Mouse (Mus musculus) layer of hippocampus, adult 9-11 months (tissue): Measurements from ENCODE around the gene Xylt1.

Source experiments
- DNase-seq: peaks from one replicate; pipeline ENCODE4 v3.0.0; 2022

Gene Xylt1

DNA sequence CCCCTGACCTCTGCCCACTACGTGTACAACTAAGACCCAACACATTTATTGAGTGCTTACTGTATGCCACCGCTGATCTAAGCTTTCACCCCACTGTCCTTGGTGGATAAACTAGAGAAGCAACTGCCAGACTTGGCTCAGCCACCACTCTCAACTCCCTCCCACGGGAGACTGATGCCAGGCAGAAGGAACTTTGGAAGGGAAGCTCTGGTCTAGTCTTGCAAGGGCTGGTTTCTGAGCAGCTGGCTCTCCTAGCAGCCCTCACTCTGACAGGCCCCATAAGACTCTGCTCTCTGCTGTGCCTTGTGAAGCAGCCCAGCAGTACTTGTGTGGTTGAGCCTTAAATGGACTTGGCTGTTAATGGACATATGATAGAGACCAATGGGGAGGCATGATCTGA is 60.2 kb downstream of the Xylt1 start:
- DNase-seq, result peak; percentile 76

DNA sequence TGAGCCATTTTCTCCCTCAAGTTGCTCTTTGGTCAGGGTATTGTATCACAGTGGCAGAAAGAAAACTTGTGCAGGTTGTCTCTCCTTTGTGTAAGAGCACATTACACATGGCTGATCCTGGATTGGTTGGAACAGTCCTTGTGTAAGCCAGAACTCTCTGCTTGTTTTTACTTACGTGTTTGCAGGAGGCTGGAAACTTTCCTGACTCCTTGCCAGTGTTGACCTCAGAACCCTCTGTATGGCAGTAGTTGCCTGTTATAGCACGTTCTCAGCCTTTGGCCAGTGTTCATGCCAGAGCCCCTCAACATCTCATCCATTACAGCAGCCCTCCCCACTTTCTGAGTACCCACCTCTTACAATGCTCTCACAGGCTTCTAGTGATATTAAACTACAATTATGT is 61.9 kb downstream of the Xylt1 start:
- no peak for DNase-seq

DNA sequence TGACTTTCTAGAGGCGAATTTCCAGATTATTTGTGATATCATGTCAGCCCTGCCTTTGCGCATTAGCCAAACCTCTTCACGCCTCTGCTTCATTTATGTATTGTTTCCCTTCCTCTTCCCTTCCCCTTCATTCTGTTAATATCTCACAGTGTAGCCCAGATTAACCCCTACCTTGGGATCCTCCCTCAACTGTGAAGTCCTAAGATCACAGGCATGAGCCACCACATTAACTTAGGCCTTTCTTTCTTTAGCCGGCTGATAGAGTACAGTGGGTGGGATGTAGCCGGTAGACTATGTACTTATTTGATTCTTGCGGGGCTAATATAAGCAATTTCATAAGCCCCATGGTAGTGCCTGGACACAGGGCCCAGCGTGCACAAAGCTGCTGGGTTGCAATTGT is 62.4 kb downstream of the Xylt1 start:
- DNase-seq, result no peak

DNA sequence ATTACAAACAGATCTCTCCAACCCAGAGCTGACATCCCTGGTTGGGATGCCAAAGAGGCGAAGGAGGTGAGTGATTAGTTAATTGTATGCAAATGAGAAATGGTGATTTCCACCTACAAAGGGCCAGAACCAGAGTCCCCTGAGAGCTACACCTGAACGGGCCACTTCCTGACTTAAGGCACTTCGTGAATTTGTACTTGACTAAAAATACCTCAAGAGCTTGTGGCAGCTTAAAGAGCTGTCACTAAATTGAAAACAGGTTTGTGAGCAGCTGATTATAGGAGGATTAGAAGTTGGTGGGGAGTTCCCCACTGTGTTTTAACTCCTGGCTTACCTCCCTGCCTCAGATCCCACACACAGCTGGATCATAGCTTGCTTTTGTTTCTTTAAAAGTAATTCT is 64.7 kb downstream of the Xylt1 start:
- no peak for DNase-seq

DNA sequence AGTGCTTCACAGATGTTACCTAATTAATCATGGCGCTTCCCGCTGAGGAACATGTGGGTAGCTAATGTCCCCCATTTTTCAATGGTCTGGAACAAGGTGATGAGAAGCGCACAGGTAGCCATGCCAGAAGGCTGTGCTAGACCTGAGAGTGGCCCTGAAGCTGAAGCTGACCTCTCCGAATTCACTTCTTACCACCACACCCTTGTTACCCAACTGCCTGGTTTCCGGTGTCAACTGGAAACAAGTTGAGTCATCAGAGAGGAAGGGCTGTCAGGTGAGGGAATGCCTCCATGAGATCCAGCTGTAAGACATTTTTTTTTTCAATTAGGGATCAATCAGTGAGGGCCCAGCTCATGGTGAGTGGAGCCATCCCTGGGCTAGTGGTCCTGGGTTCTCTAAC is 68.8 kb downstream of the Xylt1 start:
- no peak for DNase-seq

DNA sequence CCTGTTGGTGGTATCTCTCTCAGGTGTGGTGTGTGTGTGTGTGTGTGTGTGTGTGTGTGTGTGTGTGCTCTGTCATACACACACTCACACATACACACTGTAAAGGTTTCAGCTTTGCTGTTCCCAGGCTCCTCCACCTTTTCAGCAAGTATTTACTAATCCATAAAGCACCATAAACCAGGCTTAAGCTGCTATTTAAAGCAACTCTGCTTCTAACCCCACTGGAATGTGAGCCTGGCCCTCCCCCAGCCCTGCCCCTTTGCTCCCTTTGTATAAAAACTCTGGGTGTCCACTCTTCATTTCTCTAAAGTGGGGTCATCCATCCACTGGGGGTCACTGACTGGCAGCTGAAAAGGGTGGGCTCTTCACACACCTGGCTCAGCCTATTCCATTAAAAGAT is 70.4 kb downstream of the Xylt1 start:
- DNase-seq, result no peak

DNA sequence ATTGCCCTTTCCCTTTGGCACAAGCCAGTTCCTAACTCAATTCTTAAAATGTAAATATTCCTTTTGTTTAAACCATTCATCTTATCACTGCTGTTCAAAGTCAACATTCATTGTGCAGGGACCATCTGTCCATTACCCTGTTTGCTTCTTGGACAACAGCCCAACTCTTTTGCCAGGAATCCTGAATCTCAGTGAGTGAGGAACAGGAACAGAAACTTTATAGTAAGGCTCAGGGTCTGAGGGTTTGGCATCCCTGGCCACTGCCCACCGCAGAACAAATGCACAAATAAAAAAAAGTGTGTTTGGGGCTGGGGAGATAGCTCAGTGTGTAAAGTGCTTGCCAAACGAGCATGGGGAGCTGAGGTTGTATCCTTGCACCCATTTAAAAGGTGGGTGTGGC is 71.5 kb downstream of the Xylt1 start:
- DNase-seq, result peak; percentile 43

DNA sequence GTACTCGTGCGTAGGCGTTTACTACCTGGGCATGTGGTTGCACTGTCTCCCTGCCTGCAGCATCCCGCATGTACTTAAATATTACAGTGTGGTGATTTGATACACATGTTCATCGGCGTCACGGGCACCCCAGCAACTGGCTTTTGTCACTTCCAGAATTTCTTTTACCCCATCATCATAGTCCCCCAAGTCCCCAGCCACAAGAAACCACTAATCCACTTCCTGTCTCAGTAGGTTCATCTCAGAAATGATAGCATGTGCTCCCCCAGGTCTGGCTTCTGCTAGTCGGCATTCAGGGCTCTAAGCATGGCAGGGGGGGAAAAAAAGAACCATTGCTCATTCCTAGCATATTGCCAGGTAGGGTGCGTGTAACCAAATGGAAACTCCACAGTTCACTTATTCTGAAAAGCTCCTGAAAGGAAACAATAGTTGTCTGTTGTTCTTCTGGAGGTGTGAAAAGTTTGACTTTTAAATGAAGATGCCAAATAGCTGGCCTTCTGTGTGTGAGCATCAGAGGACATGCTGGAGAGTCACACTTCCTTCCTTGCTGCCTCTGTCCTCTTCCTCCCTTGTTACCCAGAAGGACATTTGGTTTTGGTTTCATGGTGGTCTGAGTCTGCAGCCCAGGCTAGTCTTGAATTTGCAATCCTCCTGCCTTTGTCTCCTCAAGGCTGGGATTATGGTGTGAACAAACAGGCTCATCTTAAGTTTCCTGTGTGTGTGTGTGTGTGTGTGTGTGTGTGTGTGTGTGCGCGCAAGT is 74.2 kb downstream of the Xylt1 start:
- DNase-seq, result no peak

DNA sequence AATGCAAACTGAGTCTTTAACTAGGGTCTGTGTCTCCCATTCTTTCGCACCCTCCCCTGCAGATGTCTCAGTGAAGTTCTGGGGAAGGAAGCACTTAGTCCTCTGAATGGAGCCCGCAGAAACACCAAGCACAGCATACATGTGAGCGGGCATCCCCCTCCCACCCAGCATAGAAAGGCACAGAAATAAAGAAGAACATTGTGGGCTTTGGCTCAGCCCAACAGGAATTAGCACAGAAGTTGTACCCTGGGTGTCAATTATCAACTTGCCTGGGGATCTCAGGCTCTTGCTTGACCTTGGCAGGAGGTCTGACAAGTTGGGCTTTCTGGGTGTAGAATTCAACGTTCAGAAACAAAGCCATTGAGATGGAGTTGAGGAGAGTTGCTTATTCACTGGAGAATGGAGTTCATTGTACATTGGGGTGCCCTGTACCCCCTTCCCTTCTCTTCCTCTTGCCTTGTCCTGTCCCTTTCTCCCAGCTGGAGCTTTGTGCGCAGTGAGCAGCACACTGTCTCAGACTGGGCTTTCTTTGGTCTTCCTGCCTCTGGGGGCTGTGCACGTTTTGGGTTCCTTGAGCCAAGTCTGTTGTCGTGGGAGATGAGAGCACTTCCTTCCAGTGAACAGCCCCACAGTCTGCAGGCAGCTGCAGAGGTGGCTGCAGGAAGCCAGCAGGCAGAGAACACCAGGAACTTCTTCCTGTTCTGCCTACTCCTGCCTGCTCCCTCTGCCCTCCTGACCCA is 81.6 kb downstream of the Xylt1 start:
- DNase-seq, result peak; percentile 74

DNA sequence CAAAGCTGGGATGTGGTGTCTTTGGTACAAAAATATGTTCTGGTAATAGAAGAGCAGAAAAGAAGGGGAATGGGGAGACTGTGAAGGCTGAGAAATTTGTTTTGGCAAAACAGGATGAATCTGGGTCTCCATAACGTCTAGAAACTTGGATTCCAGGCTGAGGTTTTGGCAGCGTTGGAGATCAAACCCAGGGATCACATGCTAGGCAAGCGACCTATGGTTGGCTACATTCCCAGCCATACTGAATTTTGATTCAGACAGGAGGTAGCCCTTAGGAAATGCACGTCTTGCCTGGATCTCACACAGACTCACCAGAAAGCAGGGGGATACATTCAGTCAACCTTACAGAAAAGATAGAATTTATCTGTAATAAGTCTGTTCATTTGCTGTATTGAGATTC is 84.2 kb downstream of the Xylt1 start:
- no peak for DNase-seq

DNA sequence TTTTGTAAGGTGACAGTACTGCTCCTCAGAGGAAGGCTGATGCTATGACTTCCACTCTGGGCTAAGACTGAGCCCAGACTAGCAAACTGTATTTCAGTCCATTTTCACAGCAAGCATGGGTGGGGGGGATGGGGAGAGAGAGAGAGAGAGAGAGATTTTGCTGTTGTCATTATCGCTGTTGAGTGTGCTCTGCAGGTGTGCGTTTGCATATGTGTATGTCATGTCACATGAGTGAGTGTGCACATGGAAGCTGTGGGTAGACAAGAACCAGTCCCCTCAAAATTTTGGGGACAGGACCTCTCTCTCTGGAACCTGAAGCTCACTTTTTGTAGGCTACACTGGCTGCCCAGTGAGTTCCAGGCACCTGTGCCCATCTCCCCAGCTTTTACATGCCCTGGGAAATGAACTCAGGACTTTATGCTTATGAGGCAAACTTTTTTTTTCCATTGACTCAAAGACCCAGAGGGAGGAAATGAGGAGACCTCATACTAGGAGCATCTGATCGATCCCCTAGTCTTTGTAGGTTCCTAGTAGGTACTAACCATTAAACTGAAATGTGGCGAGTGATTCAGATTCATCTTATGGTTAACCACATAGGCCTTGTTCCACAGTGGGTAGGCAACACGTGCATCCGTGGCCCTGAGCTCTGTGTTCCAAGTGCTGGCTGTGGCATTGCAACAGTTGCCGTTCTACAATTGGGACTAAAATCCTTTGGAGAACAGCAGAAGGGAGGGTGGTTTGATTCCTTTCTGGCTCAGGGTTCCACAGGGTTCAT is 85.4 kb downstream of the Xylt1 start:
- no peak for DNase-seq

DNA sequence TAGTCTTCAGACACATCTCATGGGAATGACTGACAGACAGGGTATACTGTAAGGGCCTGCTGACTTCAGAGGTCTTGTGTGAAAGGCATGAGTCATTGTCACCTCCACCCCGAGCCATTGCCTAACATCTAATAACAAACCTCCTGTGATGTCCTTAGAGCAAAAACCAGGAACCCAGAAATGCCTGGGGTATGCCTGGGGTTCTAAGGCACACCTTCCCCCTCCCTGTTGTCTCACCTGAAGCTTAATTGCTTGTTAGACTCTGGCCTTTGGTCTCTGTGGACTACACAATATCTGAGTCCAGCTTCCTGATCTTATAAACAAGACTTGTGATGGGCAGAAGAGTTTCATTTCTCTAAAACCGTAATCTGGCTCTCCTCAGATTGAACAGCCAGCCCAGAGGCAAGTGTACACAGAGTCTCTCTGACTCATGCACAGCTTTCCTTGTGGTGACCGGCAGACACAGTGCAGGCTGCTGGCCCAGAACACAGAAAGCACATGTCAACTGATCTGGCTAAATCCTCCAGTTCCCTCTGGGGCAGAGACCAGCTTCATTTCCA is 89.5 kb downstream of the Xylt1 start:
- DNase-seq, result peak; percentile 65

DNA sequence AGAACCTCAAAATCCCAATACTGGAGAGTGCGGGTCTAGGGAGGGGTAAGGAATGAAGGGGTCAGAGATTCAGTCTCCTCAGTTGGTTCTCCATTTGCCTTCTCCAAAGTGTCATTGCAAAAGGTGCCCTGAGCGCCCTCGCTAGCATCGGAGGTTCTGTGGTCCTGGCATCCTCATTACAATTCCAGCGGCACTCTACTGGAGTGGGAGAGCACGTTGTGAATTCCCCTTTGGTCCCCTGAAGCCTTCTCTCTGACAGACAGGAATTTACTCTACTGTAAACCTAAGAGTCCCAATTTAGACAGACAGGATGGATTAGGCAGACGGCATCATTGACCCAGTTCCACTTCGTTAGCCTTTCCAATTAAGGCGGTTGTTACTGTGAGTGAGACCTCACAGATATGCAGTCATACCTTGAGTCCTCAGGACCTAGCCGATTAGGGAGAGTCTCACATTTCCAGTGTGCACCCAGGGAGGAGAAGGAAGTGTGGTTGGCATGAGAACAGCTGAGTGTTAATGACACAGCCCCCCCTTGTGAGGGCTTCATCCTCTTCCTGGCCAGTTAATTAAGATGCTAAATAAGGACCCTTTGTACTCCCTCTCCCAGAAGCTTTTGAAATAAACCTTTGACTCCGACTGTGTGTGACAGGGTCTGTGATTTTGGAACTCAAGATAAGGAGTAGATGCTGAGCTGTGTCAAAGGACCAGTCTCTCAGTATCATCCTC is 91.4 kb downstream of the Xylt1 start:
- no peak for DNase-seq

DNA sequence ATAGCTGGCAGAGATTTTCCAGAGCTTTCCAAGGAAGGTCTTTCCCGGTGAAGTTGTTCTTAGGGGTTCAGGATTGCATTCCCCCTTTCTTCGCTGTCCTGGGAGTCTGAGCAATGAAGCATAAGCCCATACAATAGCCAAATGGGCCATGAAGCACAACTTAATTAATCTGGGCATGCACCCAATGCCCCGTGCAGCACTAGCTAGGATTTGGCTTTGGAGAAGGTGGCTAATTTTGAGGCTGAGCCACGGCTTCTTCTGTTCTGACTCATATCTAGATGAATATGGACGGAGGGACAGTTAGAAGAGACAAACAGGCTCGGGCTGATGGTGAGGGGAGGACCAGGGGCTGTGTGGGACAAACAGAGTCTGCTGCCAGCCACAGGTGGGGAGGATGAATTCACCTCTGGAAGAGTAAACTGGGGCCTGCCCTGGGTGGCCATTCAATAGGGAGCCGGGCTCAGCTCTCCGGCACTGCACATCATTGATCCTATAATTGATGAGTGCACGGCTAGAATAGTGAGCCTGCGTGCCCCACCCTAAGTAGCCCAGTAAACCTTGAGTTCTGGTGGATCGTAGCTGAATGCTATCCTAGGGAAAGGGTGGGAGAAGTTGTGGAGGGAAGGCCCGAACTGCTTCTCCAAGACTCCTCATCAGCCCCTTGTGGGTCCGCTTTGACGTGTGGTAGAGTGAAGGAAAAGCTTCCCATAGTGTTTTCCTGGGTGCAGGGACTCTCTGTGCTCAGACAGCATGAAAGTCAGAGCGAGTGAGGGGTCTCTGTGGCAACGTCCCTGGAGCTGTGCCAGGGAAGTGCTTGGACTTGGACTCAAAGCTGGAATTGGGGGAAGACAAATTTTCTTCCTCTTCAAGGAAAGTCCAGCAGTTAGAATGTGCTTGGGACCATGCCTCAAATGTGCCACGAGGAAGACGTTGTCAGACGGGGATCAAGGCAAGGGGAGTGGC is 92.3 kb downstream of the Xylt1 start:
- no peak for DNase-seq

DNA sequence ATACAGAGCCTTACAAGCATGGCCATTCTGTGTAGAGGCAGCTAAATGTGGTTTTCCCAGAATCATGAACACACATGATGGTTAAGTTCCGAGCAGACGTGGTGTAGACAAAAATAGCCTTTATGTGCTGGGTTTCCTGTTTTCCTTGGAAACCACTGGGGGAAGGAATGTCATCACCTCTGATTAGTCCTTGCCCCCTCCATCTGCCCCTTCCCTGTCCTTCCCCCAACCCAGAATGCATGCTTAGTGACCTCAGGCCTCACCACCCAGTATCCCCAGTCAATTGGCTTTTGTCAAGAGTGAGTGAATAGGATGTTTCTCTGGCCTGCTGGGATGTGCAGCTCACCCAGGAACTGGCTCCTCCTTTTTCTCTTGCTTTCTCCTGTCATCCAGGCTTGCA is 93.5 kb downstream of the Xylt1 start:
- DNase-seq, result no peak

DNA sequence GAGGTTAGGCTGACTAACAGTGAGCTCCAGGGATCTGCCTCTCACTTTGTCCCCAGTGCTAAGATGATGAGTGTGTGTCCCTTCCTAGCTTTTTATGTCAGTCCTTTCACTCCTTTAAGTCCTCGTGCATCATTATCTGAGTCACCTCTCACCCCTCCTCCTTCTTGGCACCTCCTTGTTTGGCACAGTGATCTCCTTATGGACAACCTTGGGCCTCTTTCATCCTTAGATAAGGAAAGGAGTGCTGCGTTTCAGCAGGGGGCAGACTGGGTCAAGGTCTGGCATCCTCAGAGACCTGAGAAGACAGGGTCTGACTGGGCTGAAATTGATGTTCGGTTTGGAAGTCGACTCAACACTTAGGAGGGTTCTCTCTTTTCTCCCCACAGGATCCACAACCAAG is 94.3 kb downstream of the Xylt1 start:
- DNase-seq, result no peak

DNA sequence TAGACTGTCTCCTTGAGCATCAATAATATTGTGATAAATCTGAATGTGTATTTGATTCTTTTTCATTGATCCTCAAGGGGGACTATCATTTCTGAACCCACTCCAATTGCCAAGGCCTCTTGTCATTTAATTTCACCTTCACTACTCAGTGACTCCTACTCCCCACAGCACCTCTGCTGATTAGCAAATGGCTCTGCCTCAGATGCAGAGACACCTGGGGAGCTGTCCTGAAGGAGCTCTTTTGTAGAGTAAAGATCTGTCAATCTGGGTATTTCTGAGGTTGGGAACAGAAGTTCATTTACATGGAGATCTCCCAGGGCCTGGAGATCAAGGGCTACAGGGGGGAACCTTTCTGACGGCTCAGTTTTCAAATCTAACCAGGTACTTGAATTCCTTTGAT is 98.2 kb downstream of the Xylt1 start:
- no peak for DNase-seq

DNA sequence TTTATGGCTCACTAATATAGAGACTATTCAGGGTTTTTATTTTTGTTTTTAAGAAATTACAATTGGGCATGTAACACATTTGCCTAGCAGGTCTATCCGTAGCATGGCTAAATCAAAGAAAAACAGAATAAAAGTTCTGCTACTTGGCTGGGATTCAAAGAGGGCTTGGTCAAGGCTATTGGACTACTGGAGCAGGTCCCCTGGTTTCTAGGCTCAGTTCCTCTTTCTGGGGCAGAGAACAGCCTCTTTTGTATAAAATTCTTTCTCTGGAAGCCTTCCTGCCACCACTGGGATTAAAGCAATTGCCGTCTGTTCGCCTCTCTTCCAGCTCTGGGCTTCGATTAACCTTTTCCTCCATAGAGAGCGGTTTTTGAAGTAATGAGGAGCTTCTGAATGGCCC is 100.1 kb downstream of the Xylt1 start:
- DNase-seq, result no peak

DNA sequence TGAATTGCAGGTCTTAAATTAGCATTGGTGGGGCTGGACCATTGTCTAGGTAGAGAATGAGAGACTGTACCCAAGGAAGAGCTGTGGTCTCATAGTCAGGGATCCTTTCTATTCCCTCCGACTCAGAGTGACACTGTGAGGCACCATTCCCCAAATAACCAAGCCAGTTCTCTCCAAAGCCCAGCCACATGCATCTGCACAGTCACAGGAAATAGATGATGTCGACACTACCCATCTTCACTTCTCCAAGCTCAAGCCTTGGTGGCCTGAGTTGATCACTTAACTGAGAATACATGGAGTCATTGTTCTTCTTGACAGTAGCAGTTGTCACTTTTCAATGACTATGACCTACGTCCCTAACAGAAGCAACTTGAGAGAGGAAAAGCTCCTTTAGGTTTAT is 100.6 kb downstream of the Xylt1 start:
- no peak for DNase-seq

DNA sequence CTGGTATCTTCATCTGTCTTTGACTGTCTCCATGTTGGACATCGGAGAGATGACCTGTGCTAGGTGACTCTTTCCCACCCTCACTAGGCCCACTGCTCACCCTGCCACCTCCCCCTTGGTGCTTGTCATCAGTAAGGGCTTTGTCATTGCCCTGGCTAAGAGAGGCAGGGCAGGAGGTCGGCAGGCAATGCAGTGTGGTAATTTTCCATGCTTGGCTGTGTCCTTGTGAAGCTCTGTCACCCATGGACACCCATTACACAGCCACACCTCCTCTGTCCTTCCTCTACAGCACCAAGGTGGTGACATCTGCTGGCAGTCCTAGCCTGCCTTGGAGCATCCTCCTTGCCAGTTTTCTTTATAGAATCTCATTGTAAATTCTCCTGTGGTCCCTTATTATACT is 101.9 kb downstream of the Xylt1 start:
- DNase-seq, result no peak

DNA sequence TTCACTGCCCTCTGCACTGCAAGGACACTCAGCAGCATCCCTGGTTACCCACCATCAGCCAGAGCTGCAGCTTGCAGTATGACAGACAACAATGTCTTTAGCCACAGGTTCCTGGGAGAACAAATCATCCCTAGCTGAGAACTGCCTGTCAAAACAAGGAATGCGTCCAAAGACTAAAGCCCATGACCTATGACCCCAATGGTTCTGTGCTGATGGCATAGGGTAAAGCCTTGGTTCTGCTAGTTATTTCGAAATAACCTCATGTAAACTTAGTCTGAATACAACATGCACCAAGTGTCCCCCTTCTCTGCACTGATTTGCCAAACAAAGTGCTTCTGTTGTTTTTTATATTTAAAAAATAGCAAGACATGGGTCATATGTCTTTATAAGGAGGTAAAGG is 103.8 kb downstream of the Xylt1 start:
- DNase-seq, result no peak
